Mouse (Mus musculus) stomach, postnatal 0 days (tissue): ENCODE results near the gene Gm21119.
"Not testable (repeated sequence)": the region's sequence is repeated elsewhere in the genome, so short reads cannot be mapped to it uniquely, and the experiment has no call there.

Experiments used
- CTCF ChIP-seq: IDR thresholded peaks from 2 replicates; pipeline ENCODE4 v1.5.1; 2016; ENCODE audit warnings: antibody characterized with exemption, low read depth, mild to moderate bottlenecking, moderate library complexity
- EP300 ChIP-seq: optimal IDR thresholded peaks from 2 replicates; pipeline ENCODE3; 2016; ENCODE audit warnings: antibody characterized with exemption

DNA sequence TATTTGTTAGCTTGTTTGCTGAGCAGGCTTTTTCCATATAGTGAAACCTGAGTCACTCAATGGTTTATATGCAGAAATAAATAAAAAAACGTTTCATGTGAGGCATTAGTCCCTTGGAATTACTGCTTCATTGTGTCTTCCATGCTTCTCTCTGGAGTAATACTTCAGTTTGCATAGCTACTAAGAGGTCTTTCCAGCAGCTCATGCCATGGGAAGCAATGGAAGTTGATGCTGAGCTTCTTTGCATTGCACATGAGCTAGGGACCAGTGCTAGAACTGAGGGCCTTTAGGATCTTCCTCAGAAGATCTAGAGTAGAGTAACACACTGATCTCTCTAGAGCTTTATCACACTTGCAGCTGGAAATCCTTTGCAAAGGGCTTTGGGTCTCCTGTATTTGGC, 23.2 kb downstream of the Gm21119 start:
- TF ChIP-seq CTCF, EP300: not testable (repeated sequence)
